Mouse (Mus musculus) liver, embryonic 11.5 days (tissue): Measurements from ENCODE around the gene Bpgm. TPM values are rescaled to one million over a fixed set of nuclear protein-coding genes. Genes with fewer than 3 reads are reported as not detected.

ENCODE experiments used
- ATAC-seq: fragments of 200-750 bp; cut with Nextera tagmentation; replicated peaks from 2 replicates; pipeline ENCODE4 v1.8.0; 2017; ENCODE audit warnings: moderate number of reproducible peaks, mild to moderate bottlenecking, moderate TSS enrichment, moderate library complexity; ENCODE audit not compliant: low FRiP score
- DNase-seq: peaks from one replicate; pipeline ENCODE4 v3.0.0-alpha.2; 2017; ENCODE audit warnings: low spot score
- H3K27ac ChIP-seq: fragments of 300-500 bp; sonication (generic); 2 replicates; pipeline ENCODE4 v1.5.1; 2014; ENCODE audit warnings: mild to moderate bottlenecking, low read depth, low read length, control low read depth
- H3K27me3 ChIP-seq: fragments of 300-500 bp; sonication (generic); replicated peaks from 2 replicates; pipeline ENCODE4 v1.6.1; 2014; ENCODE audit warnings: low read length, mixed read lengths; ENCODE audit not compliant: control insufficient read depth, insufficient read depth
- H3K36me3 ChIP-seq: fragments of 300-500 bp; sonication (generic); 2 replicates; pipeline ENCODE4 v1.6.1; 2014; ENCODE audit warnings: mild to moderate bottlenecking, low read length, moderate library complexity, mixed read lengths; ENCODE audit not compliant: control insufficient read depth, insufficient read depth
- H3K4me1 ChIP-seq: fragments of 300-500 bp; sonication (generic); replicated peaks from 2 replicates; pipeline ENCODE4 v1.6.1; 2014; ENCODE audit warnings: low read length, mixed read lengths; ENCODE audit not compliant: control insufficient read depth, insufficient read depth
- H3K4me2 ChIP-seq: fragments of 300-500 bp; sonication (generic); 2 replicates; pipeline ENCODE4 v1.6.1; 2014; ENCODE audit warnings: mild to moderate bottlenecking, control low read depth, moderate library complexity
- H3K4me3 ChIP-seq: fragments of 300-500 bp; sonication (generic); 2 replicates; pipeline ENCODE4 v1.5.1; 2014; ENCODE audit warnings: low read depth, low read length, control low read depth
- H3K9ac ChIP-seq: fragments of 300-500 bp; sonication (generic); 2 replicates; pipeline ENCODE4 v1.6.1; 2014; ENCODE audit warnings: low read depth, low read length, control low read depth
- H3K9me3 ChIP-seq: fragments of 300-500 bp; sonication (generic); 2 replicates; pipeline ENCODE4 v1.6.1; 2016; ENCODE audit warnings: low read length, inconsistent platforms, mixed read lengths; ENCODE audit not compliant: control insufficient read depth
- WGBS: fragments of 180-500 bp; shearing (Covaris S2); extraction: QIAGEN DNeasy Blood & Tissue Kit; methylation state at CpG from one replicate; pipeline ENCODE4 v1.1.7; 2014; 5-methylcytosine and 5-hydroxymethylcytosine counted together
- polyA plus RNA-seq: library from polyadenylated mRNA; unstranded; fragments of >200 nt; fragmentation: Nextera tagmentation; extraction: Ambion mirVana; gene quantifications from 2 replicates; pipeline ENCODE4 v1.2.1, GENCODE M21; 2014

The Bpgm gene
- polyA plus RNA-seq, 1 experiment from 2014 or later = 38.1 TPM

- Histone ChIP-seq H3K4me2 (no peak overlapping the region), H3K36me3 (no peaks in the 10 kb centered on the region), H3K27ac (no peak overlapping the region), H3K9ac (no peak overlapping the region), H3K27me3 (no peaks in the 10 kb centered on the region), H3K9me3 (no peaks in the 10 kb centered on the region), H3K4me1 (no peaks in the 10 kb centered on the region), H3K4me3 (no peak overlapping the region)
- 47% methylated on average over 7 of the region's 7 CpGs for WGBS
- ATAC-seq (no peak), DNase-seq (no peak)
Measured at GRCm38 (mm10) chr6:34495140-34495551, 19.1 kb downstream of the Bpgm start.

GRCm38 (mm10) chr6:34497991-34498625 lies 22.1 kb downstream of the Bpgm start:
- no peak overlapping the region for H3K27ac ChIP-seq
- no peaks in the 10 kb centered on the region for H3K4me1 ChIP-seq

DNA sequence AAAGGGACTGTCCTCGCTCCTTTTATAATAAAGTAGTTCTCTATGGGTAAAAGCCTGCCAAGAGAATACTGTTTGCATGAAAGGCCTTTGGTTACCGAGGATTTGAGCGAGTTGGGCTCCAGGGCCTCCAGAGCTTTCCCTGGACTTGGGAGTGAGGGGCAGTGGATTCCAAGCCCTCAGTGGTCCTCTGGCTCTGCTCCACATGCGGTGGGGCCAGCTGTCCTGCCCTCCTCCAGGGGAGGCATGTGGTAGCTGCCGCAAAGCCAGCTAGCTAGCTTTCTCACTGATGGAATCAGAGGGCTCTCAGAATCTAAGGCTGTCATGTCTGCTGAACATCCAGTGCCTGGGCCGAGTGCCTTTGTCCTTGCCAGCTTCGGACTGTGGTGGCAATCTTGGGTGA lies 26.3 kb downstream of the Bpgm start:
- Histone ChIP-seq H3K4me1 (peaks cover 4% of the 10 kb centered on the region), H3K4me2 (no peak overlapping the region), H3K27ac (no peak overlapping the region), H3K9ac (no peak overlapping the region), H3K9me3 (no peaks in the 10 kb centered on the region), H3K4me3 (no peak overlapping the region), H3K27me3 (no peaks in the 10 kb centered on the region), H3K36me3 (no peaks in the 10 kb centered on the region)
- DNase-seq (no peak), ATAC-seq (no peak)
- 88% methylated on average over 7 of the region's 7 CpGs for WGBS

More at GRCm38 (mm10) chr6:34497991-34498625, 22.1 kb downstream of the Bpgm start:
- no peaks in the 10 kb centered on the region for H3K36me3 ChIP-seq
- 76% methylated on average over 5 of the region's 5 CpGs for WGBS
- no peak overlapping the region for H3K4me3 ChIP-seq
- no peaks in the 10 kb centered on the region for H3K27me3 ChIP-seq
- DNase-seq (no peak), ATAC-seq (no peak)
- H3K4me2 ChIP-seq = no peak overlapping the region
- H3K9me3 ChIP-seq = no peaks in the 10 kb centered on the region
- H3K9ac ChIP-seq = no peak overlapping the region

DNA sequence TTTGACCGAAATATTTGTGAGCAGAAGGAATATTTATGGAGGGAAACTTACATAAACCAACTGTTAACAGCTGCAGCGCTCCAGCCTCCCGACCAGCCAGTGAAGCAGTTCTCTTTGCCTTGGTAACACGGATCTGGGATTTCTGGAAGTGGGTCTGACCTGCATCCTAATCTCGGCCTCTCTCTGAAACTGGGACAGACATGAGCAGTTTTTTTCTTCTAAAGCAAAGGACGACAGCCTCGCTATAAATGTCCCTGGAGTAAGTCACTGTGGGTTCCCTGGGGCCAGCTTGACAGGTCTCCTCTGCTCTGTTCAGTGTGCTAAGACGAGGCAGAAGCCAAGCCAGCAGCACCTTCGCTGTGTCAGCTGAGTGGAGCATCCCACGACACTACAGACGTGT lies 29.9 kb downstream of the Bpgm start:
- no peaks in the 10 kb centered on the region for H3K9me3 ChIP-seq
- 80% methylated on average over 11 of the region's 11 CpGs for WGBS
- H3K4me2 ChIP-seq = no peak overlapping the region
- no peaks in the 10 kb centered on the region for H3K27me3 ChIP-seq
- DNase-seq = no peak
- no peaks in the 10 kb centered on the region for H3K36me3 ChIP-seq
- no peak overlapping the region for H3K4me3 ChIP-seq
- H3K9ac ChIP-seq = no peak overlapping the region
- ATAC-seq = no peak
- peaks cover 22% of the 10 kb centered on the region for H3K4me1 ChIP-seq
- H3K27ac ChIP-seq = no peak overlapping the region

DNA sequence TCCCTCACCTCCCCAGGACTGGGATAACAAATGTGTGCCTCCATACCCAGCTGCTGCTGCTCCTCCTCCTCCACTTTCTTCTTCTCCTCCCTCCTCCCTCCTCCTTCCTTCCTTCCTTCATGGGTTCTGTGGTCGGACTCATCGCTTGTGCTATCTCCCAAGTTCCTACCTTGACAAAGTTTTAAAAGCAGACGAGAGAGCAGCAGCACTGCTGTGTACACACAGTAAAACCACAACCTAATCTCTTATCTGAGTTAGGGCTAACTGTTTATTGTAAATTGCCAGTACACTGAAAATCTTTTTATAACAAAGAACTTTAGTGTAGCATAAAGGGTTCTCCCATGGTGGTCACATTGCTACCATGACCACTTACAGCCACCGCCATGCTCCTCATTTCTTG lies 31.6 kb downstream of the Bpgm start:
- Histone ChIP-seq H3K4me3 (no peak overlapping the region), H3K9me3 (no peaks in the 10 kb centered on the region), H3K9ac (no peak overlapping the region), H3K4me1 (peaks cover 25% of the 10 kb centered on the region), H3K36me3 (no peaks in the 10 kb centered on the region), H3K4me2 (peak overlapping the region; percentile 9), H3K27me3 (no peaks in the 10 kb centered on the region), H3K27ac (no peak overlapping the region)
- ATAC-seq (peak; percentile 43; the same call in 1 of the 2 replicates), DNase-seq (no peak)
- 45% methylated on average over 4 of the region's 4 CpGs for WGBS

DNA sequence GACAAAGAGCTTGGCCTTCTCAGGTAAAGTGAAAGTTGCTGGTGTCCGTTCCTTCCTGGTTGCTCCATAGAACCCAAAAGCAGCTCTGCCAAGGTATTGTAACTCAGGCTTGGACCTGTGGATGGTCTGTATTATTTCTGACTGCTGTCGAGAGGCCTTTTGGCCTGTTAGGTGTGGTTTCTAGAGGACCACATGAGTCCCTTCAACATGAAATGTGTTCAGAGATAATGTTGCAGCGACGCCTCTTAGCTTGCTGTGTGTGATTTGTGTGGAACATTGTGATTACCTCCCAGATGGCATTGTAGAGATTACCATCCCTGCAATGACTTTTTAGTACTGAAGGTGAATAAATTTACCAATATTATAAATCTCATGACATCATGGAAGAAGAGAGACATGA lies 32.0 kb downstream of the Bpgm start:
- H3K9ac ChIP-seq = no peak overlapping the region
- no peak overlapping the region for H3K27ac ChIP-seq
- 48% methylated on average over 4 of the region's 4 CpGs for WGBS
- DNase-seq (no peak), ATAC-seq (peak; percentile 78)
- no peaks in the 10 kb centered on the region for H3K27me3 ChIP-seq
- peaks cover 25% of the 10 kb centered on the region for H3K4me1 ChIP-seq
- H3K4me2 ChIP-seq = peak overlapping the region; percentile 9
- no peak overlapping the region for H3K4me3 ChIP-seq
- no peaks in the 10 kb centered on the region for H3K9me3 ChIP-seq
- H3K36me3 ChIP-seq = no peaks in the 10 kb centered on the region

- Histone ChIP-seq H3K4me2 (no peak overlapping the region), H3K4me1 (peaks cover 27% of the 10 kb centered on the region), H3K36me3 (no peaks in the 10 kb centered on the region), H3K27ac (no peak overlapping the region), H3K9ac (no peak overlapping the region), H3K27me3 (no peaks in the 10 kb centered on the region), H3K4me3 (no peak overlapping the region), H3K9me3 (no peaks in the 10 kb centered on the region)
- 64% methylated on average over 5 of the region's 5 CpGs for WGBS
- DNase-seq = no peak
- ATAC-seq = peak; percentile 37; the same call in 1 of the 2 replicates
Measured at GRCm38 (mm10) chr6:34510277-34510676, 34.3 kb downstream of the Bpgm start.

GRCm38 (mm10) chr6:34511410-34511809 lies 35.4 kb downstream of the Bpgm start:
- ATAC-seq = peak; percentile 73
- Histone ChIP-seq H3K4me2 (no peak overlapping the region), H3K27me3 (no peaks in the 10 kb centered on the region), H3K27ac (no peak overlapping the region), H3K9ac (no peak overlapping the region), H3K4me3 (no peak overlapping the region), H3K36me3 (no peaks in the 10 kb centered on the region), H3K9me3 (no peaks in the 10 kb centered on the region), H3K4me1 (peaks cover 27% of the 10 kb centered on the region)
- 37% methylated on average over 2 of the region's 2 CpGs for WGBS
- DNase-seq = no peak

GRCm38 (mm10) chr6:34512741-34513140 lies 36.7 kb downstream of the Bpgm start:
- Histone ChIP-seq H3K9me3 (no peaks in the 10 kb centered on the region), H3K9ac (no peak overlapping the region), H3K4me3 (no peak overlapping the region), H3K27ac (no peak overlapping the region), H3K36me3 (no peaks in the 10 kb centered on the region), H3K27me3 (no peaks in the 10 kb centered on the region), H3K4me2 (no peak overlapping the region), H3K4me1 (peaks cover 29% of the 10 kb centered on the region)
- DNase-seq (no peak), ATAC-seq (no peak)
